10 mouse cellular contexts compared by ENCODE assay signal in genomic region chr17:35783944-35784343, GRCm38 (mm10). TPM values are rescaled to one million over a fixed set of nuclear protein-coding genes. Genes with fewer than 3 reads are reported as not detected.
DNase-seq lines count a peak whose midpoint lies in the region; ATAC-seq and TF ChIP-seq lines count a peak whose summit lies in the region.
"Had no signal": no experiment of that assay in that cellular context is flagged by ENCODE, and none has a peak within 500 bp of the region (broad histone marks: within the 10 kb centered on the region; RNA-seq: fewer than 3 reads in every experiment).

No protein-coding gene starts in this region.

- H3K4me1 ChIP-seq in hindbrain, embryonic 10.5 days (replicated peaks) = no peaks in the 10 kb centered on the region; the same call in 1 of the 2 replicates
- no peaks in the 10 kb centered on the region for H3K4me1 ChIP-seq in hindbrain, embryonic 12.5 days
- 0 out of 2 replicates have a peak, but pooled peaks cover 3% of the 10 kb centered on the region for H3K4me1 ChIP-seq in hindbrain, postnatal 0 days (ENCODE audit: insufficient read depth, low read length)

- ATAC-seq in hindbrain, embryonic 12.5 days (ENCODE audit: low FRiP score) = no peak
- peak; percentile 50 for ATAC-seq in common myeloid progenitor, adult 5-6 weeks (replicated peaks; ENCODE audit: low read depth, poor library complexity, severe bottlenecking)
- ATAC-seq in hindbrain, postnatal 0 days = peak; percentile 92
- ATAC-seq: inflammation-experienced regulatory T-cells, adult 6 months had no signal

- H3K36me3 ChIP-seq in hindbrain, embryonic 10.5 days = no peaks in the 10 kb centered on the region
- H3K36me3 ChIP-seq in hindbrain, embryonic 12.5 days = no peaks in the 10 kb centered on the region
- no peaks in the 10 kb centered on the region for H3K36me3 ChIP-seq in hindbrain, postnatal 0 days (ENCODE audit: insufficient read depth, low read length)

- no peak overlapping the region for H3K27ac ChIP-seq in hindbrain, embryonic 10.5 days
- no peak overlapping the region for H3K27ac ChIP-seq in hindbrain, embryonic 12.5 days
- H3K27ac ChIP-seq in hindbrain, postnatal 0 days = no peak overlapping the region

- H3K4me3 ChIP-seq in hindbrain, embryonic 10.5 days = no peak overlapping the region
- no peak overlapping the region for H3K4me3 ChIP-seq in hindbrain, embryonic 12.5 days
- no peak overlapping the region for H3K4me3 ChIP-seq in hindbrain, postnatal 0 days (ENCODE audit: low read length)

- 79% methylated on average over 6 of the region's 6 CpGs for WGBS in hindbrain, embryonic 10.5 days
- 81% methylated on average over 6 of the region's 6 CpGs for WGBS in hindbrain, embryonic 12.5 days
- WGBS in hindbrain, postnatal 0 days = 61% methylated on average over 6 of the region's 6 CpGs

- TF ChIP-seq CTCF in hindbrain, postnatal 0 days (IDR thresholded peaks at IDR 0.05; ENCODE audit: low read depth) = no peak

- H3K9me3 ChIP-seq in hindbrain, embryonic 10.5 days = no peaks in the 10 kb centered on the region
- no peaks in the 10 kb centered on the region for H3K9me3 ChIP-seq in hindbrain, embryonic 12.5 days (replicated peaks)
- no peaks in the 10 kb centered on the region for H3K9me3 ChIP-seq in hindbrain, postnatal 0 days (ENCODE audit: low read length)

- no peak overlapping the region for H3K9ac ChIP-seq in hindbrain, embryonic 12.5 days
- no peak overlapping the region for H3K9ac ChIP-seq in hindbrain, postnatal 0 days (replicated peaks; ENCODE audit: low read length)

- no peaks in the 10 kb centered on the region for H3K27me3 ChIP-seq in hindbrain, embryonic 10.5 days (ENCODE audit: insufficient read depth, poor library complexity, severe bottlenecking)
- H3K27me3 ChIP-seq in hindbrain, embryonic 12.5 days = no peaks in the 10 kb centered on the region
- no peaks in the 10 kb centered on the region for H3K27me3 ChIP-seq in hindbrain, postnatal 0 days (ENCODE audit: insufficient read depth, low read length)

- no peak overlapping the region for H3K4me2 ChIP-seq in hindbrain, embryonic 12.5 days (replicated peaks)
- H3K4me2 ChIP-seq in hindbrain, postnatal 0 days (ENCODE audit: low read depth, low read length) = no peak overlapping the region
- H3K4me2 ChIP-seq: midbrain, embryonic 11.5 days had no signal

- peak; percentile 10 for DNase-seq in hindbrain, embryonic 10.5 days (ENCODE audit: low spot score)
- DNase-seq in hindbrain, postnatal 0 days (ENCODE audit: low spot score) = peak; percentile 56
- DNase-seq in lung, postnatal 14 days = peak; percentile 56
- DNase-seq in B cell, adult 2 months = no peak
- no peak for DNase-seq in spleen, adult 12 weeks (ENCODE audit: low spot score)
- DNase-seq in T-cell, adult 2 months (ENCODE audit: low spot score) = no peak

RNA-seq across cellular contexts. Expression of gene Ier3, which starts 37.5 kb away (rescaled TPM):
- 3.8 and 4.8 TPM in 2 replicates for polyA plus RNA-seq in hindbrain, embryonic 10.5 days (2016; fragmentation: Nextera tagmentation; extraction: Ambion mirVana)
- 5.8 and 6.3 TPM in 2 replicates for polyA plus RNA-seq in hindbrain, embryonic 12.5 days (2016; fragmentation: Nextera tagmentation; extraction: Ambion mirVana)
- total RNA-seq in common myeloid progenitor, adult 5-6 weeks (2017) = 66.9 and 67.4 TPM in 2 replicates
- total RNA-seq in hindbrain, postnatal 0 days (2014; rRNA removed) = 13.7 and 19.4 TPM in 2 replicates
- polyA plus RNA-seq in hindbrain, postnatal 0 days (2015; fragmentation: Nextera tagmentation; extraction: Ambion mirVana) = 18.3 and 19.4 TPM in 2 replicates

RNA-seq across cellular contexts. Expression of gene Flot1, which starts 39.1 kb away (rescaled TPM):
- 58.4 and 63.7 TPM in 2 replicates for polyA plus RNA-seq in hindbrain, embryonic 10.5 days (2016; fragmentation: Nextera tagmentation; extraction: Ambion mirVana)
- polyA plus RNA-seq in hindbrain, embryonic 12.5 days (2016; fragmentation: Nextera tagmentation; extraction: Ambion mirVana) = 50.9 and 60.3 TPM in 2 replicates
- 62.8 and 68.5 TPM in 2 replicates for total RNA-seq in common myeloid progenitor, adult 5-6 weeks (2017)
- 94.1 and 142 TPM in 2 replicates for total RNA-seq in hindbrain, postnatal 0 days (2014; rRNA removed)
- 162 TPM in 2 replicates for polyA plus RNA-seq in hindbrain, postnatal 0 days (2015; fragmentation: Nextera tagmentation; extraction: Ambion mirVana)

RNA-seq across cellular contexts. Expression of gene Tubb5, which starts 54.2 kb away (rescaled TPM):
- polyA plus RNA-seq in hindbrain, embryonic 10.5 days (2016; fragmentation: Nextera tagmentation; extraction: Ambion mirVana) = 1,604 and 1,655 TPM in 2 replicates
- 1,505 and 1,511 TPM in 2 replicates for polyA plus RNA-seq in hindbrain, embryonic 12.5 days (2016; fragmentation: Nextera tagmentation; extraction: Ambion mirVana)
- total RNA-seq in common myeloid progenitor, adult 5-6 weeks (2017) = 922 and 1,068 TPM in 2 replicates
- 3,311 and 3,326 TPM in 2 replicates for total RNA-seq in hindbrain, postnatal 0 days (2014; rRNA removed)
- polyA plus RNA-seq in hindbrain, postnatal 0 days (2015; fragmentation: Nextera tagmentation; extraction: Ambion mirVana) = 1,502 and 1,606 TPM in 2 replicates

RNA-seq across cellular contexts. Expression of gene Mdc1, which starts 57.4 kb away (rescaled TPM):
- polyA plus RNA-seq in hindbrain, embryonic 10.5 days (2016; fragmentation: Nextera tagmentation; extraction: Ambion mirVana) = 18.3 and 20.7 TPM in 2 replicates
- 14.4 and 18.2 TPM in 2 replicates for polyA plus RNA-seq in hindbrain, embryonic 12.5 days (2016; fragmentation: Nextera tagmentation; extraction: Ambion mirVana)
- total RNA-seq in common myeloid progenitor, adult 5-6 weeks (2017) = 27.0 and 39.0 TPM in 2 replicates
- 14.7 and 26.7 TPM in 2 replicates for total RNA-seq in hindbrain, postnatal 0 days (2014; rRNA removed)
- polyA plus RNA-seq in hindbrain, postnatal 0 days (2015; fragmentation: Nextera tagmentation; extraction: Ambion mirVana) = 3.9 and 4.1 TPM in 2 replicates

Comparison
In these comparisons a context has a peak if more than half of its experiments do, and no peak if none do; other contexts are left out.
1. DNase-seq: peak in hindbrain, embryonic 10.5 days (single experiment), hindbrain, postnatal 0 days (single experiment) and lung, postnatal 14 days (single experiment); none in B cell, adult 2 months (0 of 2), spleen, adult 12 weeks (single experiment) and T-cell, adult 2 months (single experiment).